ENCODE assay signal across 10 mouse cellular contexts in the genomic region with DNA sequence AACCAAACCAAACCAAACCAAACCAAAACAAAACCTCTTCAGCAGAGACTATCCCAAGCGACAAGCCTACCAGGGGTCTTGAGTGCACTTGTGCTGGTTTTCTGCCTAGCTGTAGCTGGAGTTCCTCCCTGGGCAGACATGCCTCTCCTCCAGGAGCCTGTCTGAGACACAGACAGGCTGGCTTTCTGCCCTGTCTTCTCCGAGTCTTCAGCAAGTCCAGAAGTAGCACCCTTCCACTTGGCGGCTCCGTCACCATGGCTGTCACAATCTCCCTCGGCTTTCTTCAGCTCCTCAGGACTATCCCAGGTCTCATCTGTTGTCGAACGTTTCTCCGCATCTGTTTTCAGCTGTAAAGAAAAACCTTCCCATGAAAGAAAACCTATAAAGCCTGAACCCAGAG.
"Had no signal": no experiment of that assay in that cellular context is flagged by ENCODE, and none has a peak within 500 bp of the region (broad histone marks: within the 10 kb centered on the region; RNA-seq: fewer than 3 reads in every experiment).

No protein-coding gene starts in this region.

- DNase-seq: kidney, adult 2 months; layer of hippocampus, adult 9-11 months; left cerebral cortex, postnatal 4 days; lung, adult 18-20 months; lung, postnatal 14 days; spleen, adult 18-20 months; thymus, adult 18-20 months; thymus, postnatal 36 days had no signal

- ATAC-seq: intestine, postnatal 0 days; midbrain, embryonic 15.5 days had no signal
